Mouse (Mus musculus) heart, postnatal 0 days (tissue): ENCODE data around the gene Clnk. TPM values are rescaled to one million over a fixed set of nuclear protein-coding genes. Genes with fewer than 3 reads are reported as not detected.

Source experiments
- ATAC-seq: fragments of 200-750 bp; cut with Nextera tagmentation; 2 replicates; pipeline ENCODE4 v1.8.0; 2017; ENCODE audit warnings: low read depth, moderate number of reproducible peaks, moderate library complexity; ENCODE audit not compliant: insufficient read depth
- DNase-seq: peaks from one replicate; pipeline ENCODE4 v3.0.0-alpha.2; 2016; ENCODE audit warnings: low spot score
- H3K27ac ChIP-seq: fragments of 300-500 bp; sonication (generic); 2 replicates; pipeline ENCODE4 v1.5.1; 2014; ENCODE audit warnings: low read depth, mild to moderate bottlenecking
- H3K27me3 ChIP-seq: fragments of 300-500 bp; sonication (generic); 2 replicates; pipeline ENCODE4 v1.6.1; 2014; ENCODE audit warnings: low read length, mixed read lengths; ENCODE audit not compliant: control insufficient read depth, insufficient read depth
- H3K36me3 ChIP-seq: fragments of 300-500 bp; sonication (generic); replicated peaks from 2 replicates; pipeline ENCODE4 v1.6.1; 2014; ENCODE audit warnings: low read length, mixed read lengths; ENCODE audit not compliant: control insufficient read depth, insufficient read depth
- H3K4me1 ChIP-seq: fragments of 300-500 bp; sonication (generic); 2 replicates; pipeline ENCODE4 v1.6.1; 2014; ENCODE audit warnings: antibody characterized with exemption; ENCODE audit not compliant: control insufficient read depth, insufficient read depth
- H3K4me2 ChIP-seq: fragments of 300-500 bp; sonication (generic); 2 replicates; pipeline ENCODE4 v1.6.1; 2014; ENCODE audit warnings: low read depth, mild to moderate bottlenecking, low read length, moderate library complexity
- H3K4me3 ChIP-seq: fragments of 300-500 bp; sonication (generic); 2 replicates; pipeline ENCODE4 v1.5.1; 2014; ENCODE audit warnings: low read depth, low read length
- H3K9ac ChIP-seq: fragments of 300-500 bp; sonication (generic); replicated peaks from 2 replicates; pipeline ENCODE4 v1.6.1; 2014; ENCODE audit warnings: low read depth, low read length, mixed read lengths
- H3K9me3 ChIP-seq: fragments of 300-500 bp; sonication (generic); replicated peaks from 2 replicates; pipeline ENCODE4 v1.6.1; 2016; ENCODE audit warnings: low read length; ENCODE audit not compliant: control insufficient read depth
- CTCF ChIP-seq: IDR thresholded peaks from 2 replicates; pipeline ENCODE4 v1.5.1; 2016; ENCODE audit warnings: antibody characterized with exemption, control low read depth, low read depth
- EP300 ChIP-seq: IDR thresholded peaks from 2 replicates; pipeline ENCODE4 v1.6.1; 2016; ENCODE audit warnings: antibody characterized with exemption, low read depth
- WGBS: fragments of 180-500 bp; shearing (Covaris S2); extraction: QIAGEN DNeasy Blood & Tissue Kit; methylation state at CpG from one replicate; pipeline ENCODE4 v1.1.7; 2014; 5-methylcytosine and 5-hydroxymethylcytosine counted together
- polyA plus RNA-seq: library from polyadenylated mRNA; unstranded; fragments of >200 nt; fragmentation: Nextera tagmentation; extraction: Ambion mirVana; gene quantifications from 2 replicates; pipeline ENCODE4 v1.2.1, GENCODE M21; 2015
- total RNA-seq: library from RNA; depleted of rRNA; stranded (reverse); fragments of >200 nt; gene quantifications from 2 replicates; pipeline ENCODE4 v1.2.3, GENCODE M21; 2014; ENCODE audit warnings: low replicate concordance

The Clnk gene
- total and polyA plus RNA-seq, 2 experiments from 2014 or later = not detected

DNA sequence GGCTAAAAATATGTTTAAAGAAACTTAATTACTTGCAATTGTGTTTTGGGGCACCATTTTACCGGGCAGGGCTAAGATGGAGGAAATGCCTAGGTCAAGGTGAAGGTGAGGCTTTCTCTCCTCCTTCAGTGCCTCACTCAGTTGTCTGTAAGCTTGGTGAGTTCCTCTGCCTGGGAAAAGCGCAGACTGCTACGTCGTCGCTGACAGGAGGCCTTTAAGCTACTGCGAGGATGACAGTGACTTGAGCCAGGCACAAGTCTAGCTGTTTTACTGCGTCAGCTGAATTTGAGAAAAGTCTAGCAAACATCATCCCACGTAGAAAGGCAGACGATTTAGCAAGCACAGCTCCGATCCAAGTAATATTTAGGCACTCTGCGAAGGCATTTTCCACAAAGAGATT is 81.5 kb downstream of the Clnk start:
- WGBS = 66% methylated on average over 11 of the region's 11 CpGs
- no peak for DNase-seq
- H3K27ac ChIP-seq = no peak overlapping the region
- no peaks in the 10 kb centered on the region for H3K4me1 ChIP-seq
- H3K4me2 ChIP-seq = no peak overlapping the region
- H3K27me3 ChIP-seq = no peaks in the 10 kb centered on the region
- H3K4me3 ChIP-seq = no peak overlapping the region
- H3K9me3 ChIP-seq = no peaks in the 10 kb centered on the region
- TF ChIP-seq CTCF = no peak
- no peak for TF ChIP-seq EP300
- ATAC-seq = no peak
- H3K9ac ChIP-seq = no peak overlapping the region
- H3K36me3 ChIP-seq = no peaks in the 10 kb centered on the region

- TF ChIP-seq CTCF = no peak
- TF ChIP-seq EP300 = no peak
- DNase-seq = no peak
These were observed 85.5 kb downstream of the Clnk start for GRCm38 (mm10) chr5:38791116-38791515.

DNA sequence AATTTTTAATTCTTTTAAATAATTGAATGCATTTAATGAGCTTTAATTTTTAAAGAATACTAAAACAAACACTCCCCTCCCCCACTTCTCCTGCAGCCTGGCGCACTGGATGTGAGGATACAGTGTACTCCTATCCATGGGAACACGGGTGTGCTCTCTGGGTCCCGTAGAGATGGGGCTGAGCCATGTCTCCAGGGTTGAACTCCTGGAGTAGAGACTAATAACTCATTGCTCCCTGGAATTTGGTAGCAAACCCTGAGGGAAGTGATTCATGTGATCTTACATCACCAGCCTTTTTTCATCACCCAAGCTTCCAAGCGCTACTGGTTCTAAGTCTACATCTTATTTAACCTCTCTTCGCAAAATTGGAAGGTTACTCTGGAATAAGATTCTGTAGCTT is 87.8 kb downstream of the Clnk start:
- Histone ChIP-seq H3K9ac (no peak overlapping the region), H3K27me3 (no peaks in the 10 kb centered on the region), H3K27ac (no peak overlapping the region), H3K4me2 (no peak overlapping the region), H3K4me3 (no peak overlapping the region), H3K9me3 (no peaks in the 10 kb centered on the region), H3K36me3 (no peaks in the 10 kb centered on the region), H3K4me1 (no peaks in the 10 kb centered on the region)
- TF ChIP-seq EP300 (no peak), CTCF (no peak)
- 91% methylated on average over 5 of the region's 5 CpGs for WGBS
- no peak for DNase-seq
- no peak for ATAC-seq

More at GRCm38 (mm10) chr5:38791116-38791515, 85.5 kb downstream of the Clnk start:
- no peaks in the 10 kb centered on the region for H3K9me3 ChIP-seq
- no peak overlapping the region for H3K27ac ChIP-seq
- 75% methylated on average over 2 of the region's 2 CpGs for WGBS
- H3K4me1 ChIP-seq = no peaks in the 10 kb centered on the region
- no peaks in the 10 kb centered on the region for H3K27me3 ChIP-seq
- no peak overlapping the region for H3K9ac ChIP-seq
- H3K4me2 ChIP-seq = no peak overlapping the region
- ATAC-seq = no peak
- no peaks in the 10 kb centered on the region for H3K36me3 ChIP-seq
- H3K4me3 ChIP-seq = no peak overlapping the region

DNA sequence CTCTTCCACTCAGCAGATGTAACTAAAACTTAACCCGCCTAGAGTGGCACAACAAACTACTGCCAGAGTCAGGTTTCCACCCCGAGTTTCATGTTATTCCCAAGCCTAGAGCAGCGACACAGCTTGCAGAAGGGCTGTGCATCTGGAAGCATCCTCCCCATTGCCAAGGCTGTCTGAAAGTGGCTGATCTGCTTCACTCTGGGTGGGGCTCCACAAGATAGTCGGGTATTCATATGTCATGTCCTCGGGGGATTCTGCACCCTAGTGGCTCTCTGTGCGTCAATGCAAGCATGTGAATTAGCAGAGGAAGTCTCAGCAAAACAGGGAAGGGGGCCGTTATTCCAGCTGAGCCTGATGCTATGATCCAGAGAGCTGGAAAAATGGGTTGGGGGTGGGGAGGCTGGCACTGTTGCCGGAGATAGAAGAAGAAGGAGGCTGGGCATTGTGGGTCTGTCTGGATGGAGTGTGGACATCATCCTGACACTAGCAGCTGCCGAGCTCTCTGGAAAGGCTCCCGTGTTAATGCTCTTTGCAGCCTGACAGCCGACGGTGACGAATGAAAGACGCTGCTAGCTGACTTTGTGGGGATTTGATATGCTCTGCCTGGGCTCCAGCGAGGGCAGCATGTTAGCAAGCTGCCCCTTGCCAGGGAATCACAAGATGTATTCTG is 88.6 kb downstream of the Clnk start:
- TF ChIP-seq CTCF (no peak), EP300 (no peak)
- no peaks in the 10 kb centered on the region for H3K4me1 ChIP-seq
- no peak for ATAC-seq
- H3K27me3 ChIP-seq = no peaks in the 10 kb centered on the region
- no peak overlapping the region for H3K27ac ChIP-seq
- DNase-seq = no peak
- H3K36me3 ChIP-seq = no peaks in the 10 kb centered on the region
- H3K4me3 ChIP-seq = no peak overlapping the region
- H3K4me2 ChIP-seq = no peak overlapping the region
- WGBS = 16% methylated on average over 15 of the region's 15 CpGs
- no peak overlapping the region for H3K9ac ChIP-seq
- no peaks in the 10 kb centered on the region for H3K9me3 ChIP-seq

- TF ChIP-seq EP300 (no peak), CTCF (no peak)
- ATAC-seq (no peak), DNase-seq (no peak)
- Histone ChIP-seq H3K4me2 (no peak overlapping the region), H3K27ac (no peak overlapping the region), H3K36me3 (no peaks in the 10 kb centered on the region), H3K4me3 (no peak overlapping the region), H3K9me3 (no peaks in the 10 kb centered on the region), H3K27me3 (no peaks in the 10 kb centered on the region), H3K9ac (no peak overlapping the region), H3K4me1 (no peaks in the 10 kb centered on the region)
- 83% methylated on average over 15 of the region's 15 CpGs for WGBS
These were observed 90.5 kb downstream of the Clnk start for GRCm38 (mm10) chr5:38786126-38786525.

- H3K27ac ChIP-seq = no peak overlapping the region
- H3K9ac ChIP-seq = no peak overlapping the region
- no peak overlapping the region for H3K4me2 ChIP-seq
- H3K36me3 ChIP-seq = no peaks in the 10 kb centered on the region
- WGBS = 75% methylated on average over 8 of the region's 8 CpGs
- H3K27me3 ChIP-seq = no peaks in the 10 kb centered on the region
- ATAC-seq (no peak), DNase-seq (no peak)
- TF ChIP-seq CTCF = no peak
- TF ChIP-seq EP300 = no peak
- no peaks in the 10 kb centered on the region for H3K4me1 ChIP-seq
- H3K9me3 ChIP-seq = no peaks in the 10 kb centered on the region
- H3K4me3 ChIP-seq = no peak overlapping the region
These were observed 90.9 kb downstream of the Clnk start for GRCm38 (mm10) chr5:38785686-38786085.
